Mouse (Mus musculus): ENCODE data around the gene Iqgap2. TPM values are rescaled to one million over a fixed set of nuclear protein-coding genes. Genes with fewer than 3 reads are reported as not detected.

The Iqgap2 gene
- polyA plus RNA-seq, 1 experiment from 2014 or later, result 16.7 TPM

DNA sequence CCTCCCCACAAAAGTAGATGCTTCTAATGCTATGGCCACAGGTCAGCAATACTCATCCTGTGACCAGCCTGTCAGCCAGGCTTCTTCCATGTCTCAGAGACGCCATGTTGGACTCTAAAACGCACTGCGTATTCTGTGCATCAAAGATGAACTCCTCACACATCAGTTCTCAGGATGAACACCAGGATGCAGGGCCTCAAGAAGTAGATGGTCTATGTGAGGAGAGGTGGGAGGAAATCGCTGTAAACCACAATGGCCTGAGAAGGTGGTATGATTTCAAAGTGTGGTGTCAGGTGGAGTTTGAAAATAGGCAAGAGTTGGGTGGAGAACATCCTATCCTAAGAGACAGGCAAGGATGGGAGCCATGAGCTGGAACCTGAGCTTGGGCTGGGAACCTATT lies 1.4 kb upstream of the Iqgap2 start:
- H3K9me3 ChIP-seq, result no peaks in the 10 kb centered on the region
- 0 out of 2 replicates have a peak, but pooled peaks cover 3% of the 10 kb centered on the region for H3K27me3 ChIP-seq
- no peak overlapping the region for H3K9ac ChIP-seq
- H3K4me2 ChIP-seq, result no peak overlapping the region
- no peak overlapping the region for H3K27ac ChIP-seq
- ATAC-seq (ENCODE audit: low FRiP score), result no peak
- H3K36me3 ChIP-seq (replicated peaks), result no peaks in the 10 kb centered on the region
- WGBS, result 89% methylated on average over 4 of the region's 4 CpGs
- no peak overlapping the region for H3K4me3 ChIP-seq (replicated peaks)
- H3K4me1 ChIP-seq, result peaks cover 29% of the 10 kb centered on the region

- no peak for ATAC-seq (ENCODE audit: low FRiP score)
- 0 out of 2 replicates have a peak overlapping the region, but pooled peaks have one; percentile 76 for H3K27ac ChIP-seq
- H3K4me1 ChIP-seq, result peaks cover 29% of the 10 kb centered on the region
- WGBS, result 13% methylated on average over 12 of the region's 12 CpGs
- H3K27me3 ChIP-seq, result 0 out of 2 replicates have a peak, but pooled peaks cover 3% of the 10 kb centered on the region
- no peaks in the 10 kb centered on the region for H3K9me3 ChIP-seq
- no peaks in the 10 kb centered on the region for H3K36me3 ChIP-seq (replicated peaks)
- peak overlapping the region; percentile 86 for H3K9ac ChIP-seq
- H3K4me2 ChIP-seq, result peak overlapping the region; percentile 89
- H3K4me3 ChIP-seq (replicated peaks), result peak overlapping the region; percentile 80
Observed at GRCm38 (mm10) chr13:95892611-95893145, 956 bp upstream of the Iqgap2 start.

DNA sequence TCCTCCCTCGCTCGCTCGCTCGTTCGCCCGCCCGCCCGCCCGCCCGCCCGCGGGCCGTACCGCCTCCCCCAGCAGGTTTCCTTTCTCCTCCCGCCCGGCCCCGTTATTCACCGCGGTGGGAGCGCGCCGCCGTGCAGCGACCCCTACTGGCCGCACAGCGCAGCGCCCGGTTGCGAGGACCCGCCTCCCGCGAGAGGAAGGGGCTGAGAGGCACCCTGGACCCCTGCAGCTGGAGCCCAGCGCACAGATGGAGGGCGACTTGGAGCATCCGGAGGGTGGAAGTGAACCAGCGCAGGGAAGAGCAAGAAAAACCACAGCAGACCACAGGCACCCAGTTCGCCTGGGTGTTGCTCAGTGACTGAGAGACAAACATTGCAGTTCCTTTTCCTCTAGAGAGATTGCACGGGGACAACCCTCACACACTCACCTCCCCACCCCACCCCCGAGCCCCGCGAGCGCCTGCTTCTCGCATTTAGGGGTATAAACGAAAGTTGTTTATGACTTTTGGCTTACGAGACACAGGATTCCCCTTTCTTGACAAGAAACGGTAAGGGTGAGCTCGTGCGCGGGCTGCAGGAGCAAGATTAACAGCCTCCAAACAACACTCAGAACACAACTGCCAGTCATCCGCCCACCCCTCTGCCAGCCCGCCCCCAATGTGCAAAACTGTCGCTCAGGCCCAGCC lies 346 bp upstream of the Iqgap2 start:
- WGBS, result under 1% methylated on average over 30 of the region's 52 CpGs
- Histone ChIP-seq H3K27ac (peak overlapping the region; percentile 76), H3K27me3 (0 out of 2 replicates have a peak, but pooled peaks cover 3% of the 10 kb centered on the region), H3K4me2 (peak overlapping the region; percentile 89), H3K36me3 (replicated peaks) (no peaks in the 10 kb centered on the region), H3K4me1 (peaks cover 30% of the 10 kb centered on the region), H3K9me3 (no peaks in the 10 kb centered on the region), H3K9ac (peak overlapping the region; percentile 86), H3K4me3 (replicated peaks) (peak overlapping the region; percentile 80)
- peak; percentile 89 for ATAC-seq (ENCODE audit: low FRiP score)

DNA sequence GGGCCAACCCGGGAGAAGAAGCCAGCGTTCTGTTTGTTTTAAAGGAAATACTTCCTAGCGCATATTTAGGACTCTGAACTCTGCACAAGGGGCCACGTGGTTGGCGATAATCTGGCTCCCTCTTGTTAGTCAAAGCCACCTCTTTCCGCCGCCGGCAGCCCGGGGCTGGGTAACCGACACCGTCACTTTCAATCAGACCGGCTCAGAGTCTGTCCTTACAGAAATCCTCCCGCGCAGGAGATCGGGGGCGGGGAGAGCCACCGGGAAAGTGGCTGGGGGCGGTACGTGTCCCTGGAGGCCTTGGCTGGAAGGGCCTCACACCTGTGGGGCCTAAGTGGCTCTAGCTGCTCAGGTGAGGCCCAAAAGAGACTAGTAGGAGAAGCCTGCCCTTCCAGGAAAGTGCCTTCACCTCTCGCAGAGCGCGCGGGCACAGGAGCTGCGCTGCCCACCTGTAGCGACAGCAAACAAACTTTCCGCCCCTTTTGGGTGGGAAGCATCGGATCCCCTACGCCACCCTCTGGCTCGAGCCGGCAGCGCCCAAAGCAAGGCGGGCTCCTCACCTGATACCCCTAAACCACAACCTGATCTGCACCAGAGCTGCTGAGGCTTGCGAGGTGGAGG lies 761 bp downstream of the Iqgap2 start:
- H3K4me2 ChIP-seq, result peak overlapping the region; percentile 89
- H3K4me3 ChIP-seq (replicated peaks), result peak overlapping the region; percentile 80
- peak; percentile 56 for ATAC-seq (ENCODE audit: low FRiP score)
- WGBS, result under 1% methylated on average over 33 of the region's 33 CpGs
- no peaks in the 10 kb centered on the region for H3K9me3 ChIP-seq
- H3K36me3 ChIP-seq (replicated peaks), result no peaks in the 10 kb centered on the region
- H3K4me1 ChIP-seq, result peaks cover 41% of the 10 kb centered on the region
- peak overlapping the region; percentile 86 for H3K9ac ChIP-seq
- 0 out of 2 replicates have a peak, but pooled peaks cover 3% of the 10 kb centered on the region for H3K27me3 ChIP-seq
- peak overlapping the region; percentile 76 for H3K27ac ChIP-seq

- no peaks in the 10 kb centered on the region for H3K9me3 ChIP-seq
- WGBS, result 20% methylated on average over 8 of the region's 8 CpGs
- H3K27ac ChIP-seq, result peak overlapping the region; percentile 53; the same call in 1 of the 2 replicates
- H3K4me1 ChIP-seq, result peaks cover 44% of the 10 kb centered on the region
- peak overlapping the region; percentile 80 for H3K4me3 ChIP-seq (replicated peaks)
- H3K36me3 ChIP-seq (replicated peaks), result no peaks in the 10 kb centered on the region
- H3K4me2 ChIP-seq, result peak overlapping the region; percentile 89
- H3K9ac ChIP-seq, result peak overlapping the region; percentile 86; the same call in 1 of the 2 replicates
- no peak for ATAC-seq (ENCODE audit: low FRiP score)
- H3K27me3 ChIP-seq, result 0 out of 2 replicates have a peak, but pooled peaks cover 3% of the 10 kb centered on the region
Observed at GRCm38 (mm10) chr13:95889981-95890545, 1.7 kb downstream of the Iqgap2 start.

DNA sequence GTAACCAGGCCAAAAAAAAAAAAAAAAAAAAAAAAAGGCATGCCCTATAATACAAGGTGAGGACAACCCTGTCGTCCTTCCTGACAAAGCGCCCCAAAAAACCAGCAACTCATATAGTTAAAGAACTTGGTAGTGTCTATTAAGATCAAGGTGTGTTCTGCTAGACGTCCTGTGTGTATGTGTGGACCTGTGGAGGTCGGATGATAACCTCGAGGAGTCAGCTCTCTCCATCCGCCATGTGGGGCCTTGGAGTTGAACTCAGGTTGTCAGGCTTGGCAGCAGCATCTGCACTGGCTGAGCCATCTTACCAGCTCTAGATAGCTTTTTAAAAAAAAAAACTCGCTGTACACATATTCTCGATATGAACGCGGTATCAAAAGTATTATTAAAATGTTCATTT lies 2.4 kb downstream of the Iqgap2 start:
- no peak overlapping the region for H3K9ac ChIP-seq
- 90% methylated on average over 10 of the region's 10 CpGs for WGBS
- H3K36me3 ChIP-seq (replicated peaks), result no peaks in the 10 kb centered on the region
- H3K4me3 ChIP-seq (replicated peaks), result no peak overlapping the region
- peaks cover 44% of the 10 kb centered on the region for H3K4me1 ChIP-seq
- no peak overlapping the region for H3K27ac ChIP-seq
- H3K4me2 ChIP-seq, result peak overlapping the region; percentile 89; the same call in 1 of the 2 replicates
- no peaks in the 10 kb centered on the region for H3K9me3 ChIP-seq
- no peak for ATAC-seq (ENCODE audit: low FRiP score)
- H3K27me3 ChIP-seq, result 0 out of 2 replicates have a peak, but pooled peaks cover 3% of the 10 kb centered on the region

DNA sequence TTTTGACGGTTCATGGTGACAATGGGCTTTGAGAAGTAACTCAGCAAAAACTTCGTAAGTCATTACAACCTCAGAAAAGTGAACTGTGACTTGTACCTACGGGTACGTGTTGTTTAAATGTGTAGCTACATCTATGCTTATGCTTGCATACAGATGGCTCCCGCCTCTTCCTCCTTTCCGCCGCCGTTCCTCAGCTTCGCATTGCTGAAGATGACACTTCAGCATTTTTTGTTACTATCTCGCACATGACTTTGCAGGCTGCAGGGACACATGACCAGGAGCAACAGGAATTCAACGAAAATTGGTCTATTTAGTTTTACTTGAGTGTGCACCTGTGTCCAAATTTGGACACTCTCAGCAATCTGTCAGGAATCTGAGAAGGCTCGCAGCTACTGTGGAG lies 3.1 kb downstream of the Iqgap2 start:
- no peaks in the 10 kb centered on the region for H3K36me3 ChIP-seq (replicated peaks)
- 0 out of 2 replicates have a peak, but pooled peaks cover 3% of the 10 kb centered on the region for H3K27me3 ChIP-seq
- H3K4me1 ChIP-seq, result peaks cover 47% of the 10 kb centered on the region
- no peak overlapping the region for H3K4me3 ChIP-seq (replicated peaks)
- H3K27ac ChIP-seq, result no peak overlapping the region
- no peak for ATAC-seq (ENCODE audit: low FRiP score)
- no peak overlapping the region for H3K4me2 ChIP-seq
- no peaks in the 10 kb centered on the region for H3K9me3 ChIP-seq
- 91% methylated on average over 12 of the region's 12 CpGs for WGBS
- no peak overlapping the region for H3K9ac ChIP-seq

GRCm38 (mm10) chr13:95888170-95888569 lies 3.6 kb downstream of the Iqgap2 start:
- no peaks in the 10 kb centered on the region for H3K9me3 ChIP-seq
- no peak overlapping the region for H3K9ac ChIP-seq
- 78% methylated on average over 4 of the region's 4 CpGs for WGBS
- H3K4me2 ChIP-seq, result no peak overlapping the region
- no peaks in the 10 kb centered on the region for H3K36me3 ChIP-seq (replicated peaks)
- no peak overlapping the region for H3K27ac ChIP-seq
- ATAC-seq (ENCODE audit: low FRiP score), result no peak
- H3K27me3 ChIP-seq, result 0 out of 2 replicates have a peak, but pooled peaks cover 3% of the 10 kb centered on the region
- peaks cover 47% of the 10 kb centered on the region for H3K4me1 ChIP-seq
- H3K4me3 ChIP-seq (replicated peaks), result no peak overlapping the region

GRCm38 (mm10) chr13:95887375-95887774 lies 4.3 kb downstream of the Iqgap2 start:
- H3K4me1 ChIP-seq, result peaks cover 39% of the 10 kb centered on the region
- 0 out of 2 replicates have a peak, but pooled peaks cover 3% of the 10 kb centered on the region for H3K27me3 ChIP-seq
- ATAC-seq (ENCODE audit: low FRiP score), result no peak
- H3K4me3 ChIP-seq (replicated peaks), result no peak overlapping the region
- H3K36me3 ChIP-seq (replicated peaks), result no peaks in the 10 kb centered on the region
- no peak overlapping the region for H3K9ac ChIP-seq
- no peaks in the 10 kb centered on the region for H3K9me3 ChIP-seq
- no peak overlapping the region for H3K27ac ChIP-seq
- H3K4me2 ChIP-seq, result no peak overlapping the region
- 87% methylated on average over 7 of the region's 7 CpGs for WGBS

- WGBS, result 89% methylated on average over 3 of the region's 3 CpGs
- H3K4me2 ChIP-seq, result no peak overlapping the region
- no peak for ATAC-seq (ENCODE audit: low FRiP score)
- H3K27ac ChIP-seq, result no peak overlapping the region
- H3K4me3 ChIP-seq (replicated peaks), result no peak overlapping the region
- H3K9ac ChIP-seq, result no peak overlapping the region
- H3K27me3 ChIP-seq, result no peaks in the 10 kb centered on the region
- no peaks in the 10 kb centered on the region for H3K9me3 ChIP-seq
- no peaks in the 10 kb centered on the region for H3K36me3 ChIP-seq (replicated peaks)
- peaks cover 24% of the 10 kb centered on the region for H3K4me1 ChIP-seq
Observed at GRCm38 (mm10) chr13:95884455-95884854, 7.3 kb downstream of the Iqgap2 start.

DNA sequence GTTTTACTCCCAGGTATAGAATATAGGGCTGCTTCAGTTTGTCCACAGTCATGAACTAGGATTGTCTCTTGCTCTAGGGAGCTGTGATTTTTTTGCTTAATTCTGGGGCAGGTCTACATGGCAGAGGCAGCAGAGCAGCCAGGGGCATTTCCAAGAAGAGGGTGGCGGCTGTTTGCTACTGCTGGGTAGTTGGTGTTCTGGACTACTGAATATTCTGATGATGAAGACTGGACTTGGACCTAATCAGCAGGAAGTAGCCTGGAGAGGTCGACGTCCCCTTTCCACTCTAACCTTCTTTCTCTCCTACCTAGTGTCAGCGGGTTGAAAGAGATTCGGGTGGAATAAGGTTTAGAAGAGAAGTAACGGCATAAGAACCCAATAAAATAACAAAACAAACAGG lies 9.7 kb downstream of the Iqgap2 start:
- ATAC-seq (ENCODE audit: low FRiP score), result no peak
- WGBS, result 91% methylated on average over 6 of the region's 6 CpGs
- Histone ChIP-seq H3K27ac (no peak overlapping the region), H3K4me2 (no peak overlapping the region), H3K4me1 (peaks cover 22% of the 10 kb centered on the region), H3K4me3 (replicated peaks) (no peak overlapping the region), H3K27me3 (no peaks in the 10 kb centered on the region), H3K9ac (no peak overlapping the region), H3K36me3 (replicated peaks) (no peaks in the 10 kb centered on the region), H3K9me3 (no peaks in the 10 kb centered on the region)

GRCm38 (mm10) chr13:95881427-95881826 lies 10.3 kb downstream of the Iqgap2 start:
- Histone ChIP-seq H3K9me3 (no peaks in the 10 kb centered on the region), H3K4me3 (replicated peaks) (no peak overlapping the region), H3K4me1 (peaks cover 17% of the 10 kb centered on the region), H3K36me3 (replicated peaks) (no peaks in the 10 kb centered on the region), H3K4me2 (no peak overlapping the region), H3K27me3 (no peaks in the 10 kb centered on the region), H3K27ac (0 out of 2 replicates have a peak overlapping the region, but pooled peaks have one; percentile 19), H3K9ac (no peak overlapping the region)
- WGBS, result 92% methylated on average over 9 of the region's 9 CpGs
- no peak for ATAC-seq (ENCODE audit: low FRiP score)

Measured in forebrain, embryonic 12.5 days (tissue).